Mouse (Mus musculus): ENCODE data around the gene Aldh6a1. TPM values are rescaled to one million over a fixed set of nuclear protein-coding genes. Genes with fewer than 3 reads are reported as not detected.

Gene Aldh6a1
- total RNA-seq, 2 experiments from 2014 or later: 230 to 234 TPM

- DNase-seq: peak; percentile 87
Measured at GRCm38 (mm10) chr12:84416834-84417604, 33.8 kb downstream of the Aldh6a1 start, which contains the start of gene Rnf113a2. Rnf113a2 (plus strand) TSS chr12:84417196.

- peak; percentile 96 for DNase-seq
Measured at GRCm38 (mm10) chr12:84408819-84409507, 41.8 kb downstream of the Aldh6a1 start, which contains the start of the genes Entpd5 and Bbof1. Entpd5 (minus strand) TSS chr12:84409029. Bbof1 (plus strand) TSS chr12:84409071.

GRCm38 (mm10) chr12:84407874-84408818, 42.7 kb downstream of the Aldh6a1 start:
- peak; percentile 32 for DNase-seq

GRCm38 (mm10) chr12:84407259-84407658, 43.5 kb downstream of the Aldh6a1 start:
- peak; percentile 0 for DNase-seq

- DNase-seq: peak; percentile 2
Measured at GRCm38 (mm10) chr12:84404541-84404940, 46.3 kb downstream of the Aldh6a1 start.

- peak; percentile 0 for DNase-seq
Measured at GRCm38 (mm10) chr12:84402923-84403322, 47.9 kb downstream of the Aldh6a1 start.

- DNase-seq: peak; percentile 51
Measured at GRCm38 (mm10) chr12:84400653-84401052, 50.2 kb downstream of the Aldh6a1 start.

- peak; percentile 24 for DNase-seq
Measured at GRCm38 (mm10) chr12:84400068-84400467, 50.7 kb downstream of the Aldh6a1 start.

- peak; percentile 37 for DNase-seq
Measured at GRCm38 (mm10) chr12:84399663-84400062, 51.1 kb downstream of the Aldh6a1 start.

GRCm38 (mm10) chr12:84399135-84399534, 51.7 kb downstream of the Aldh6a1 start:
- DNase-seq: no peak

- DNase-seq: no peak
Measured at GRCm38 (mm10) chr12:84398629-84399028, 52.2 kb downstream of the Aldh6a1 start.

GRCm38 (mm10) chr12:84397685-84398084, 53.1 kb downstream of the Aldh6a1 start:
- DNase-seq: no peak

GRCm38 (mm10) chr12:84396947-84397679, 53.7 kb downstream of the Aldh6a1 start:
- no peak for DNase-seq

- no peak for DNase-seq
Measured at GRCm38 (mm10) chr12:84393847-84394246, 57.0 kb downstream of the Aldh6a1 start.

- DNase-seq: no peak
Measured at GRCm38 (mm10) chr12:84392681-84393080, 58.1 kb downstream of the Aldh6a1 start.

GRCm38 (mm10) chr12:84390336-84390735, 60.5 kb downstream of the Aldh6a1 start:
- DNase-seq: no peak

- no peak for DNase-seq
Measured at GRCm38 (mm10) chr12:84388774-84389400, 61.9 kb downstream of the Aldh6a1 start.

GRCm38 (mm10) chr12:84388097-84388496, 62.7 kb downstream of the Aldh6a1 start:
- no peak for DNase-seq

GRCm38 (mm10) chr12:84385408-84385807, 65.4 kb downstream of the Aldh6a1 start:
- no peak for DNase-seq

- peak; percentile 77 for DNase-seq
Measured at GRCm38 (mm10) chr12:84384644-84385081, 66.1 kb downstream of the Aldh6a1 start.

- DNase-seq: no peak
Measured at GRCm38 (mm10) chr12:84382369-84382768, 68.4 kb downstream of the Aldh6a1 start.
